Mouse (Mus musculus) gastrocnemius, postnatal 14 days (tissue): Measurements from ENCODE around the gene Dnaja1. TPM values are rescaled to one million over a fixed set of nuclear protein-coding genes. Genes with fewer than 3 reads are reported as not detected.

ENCODE experiments used
- DNase-seq: peaks from one replicate; pipeline ENCODE4 v3.0.0; 2021; ENCODE audit warnings: mixed read lengths
- intact Hi-C: fragments of 180-260 bp; cut with DNase I; formaldehyde crosslinking; loops from one replicate; pipeline ENCODE4 v1.15.1; 2025; ENCODE audit warnings: low total_unique reads
- total RNA-seq, 2 experiments: library from RNA; stranded (reverse); gene quantifications; 2 replicates each; pipeline ENCODE4 v1.2.3; 2021

Dnaja1 gene
- total RNA-seq, 2 experiments from 2014 or later, result 43.2 to 59.6 TPM

GRCm38 (mm10) chr4:40727247-40727646 is 5.3 kb downstream of the Dnaja1 start:
- DNase-seq, result no peak
- intact Hi-C loops, result no loop called here

- intact Hi-C loops, result no loop called here
- DNase-seq, result no peak
Observed at GRCm38 (mm10) chr4:40731262-40731661, 9.3 kb downstream of the Dnaja1 start.

GRCm38 (mm10) chr4:40735351-40735750 is 13.4 kb downstream of the Dnaja1 start:
- no peak for DNase-seq
- intact Hi-C loops, result no loop called here

- intact Hi-C loops, result no loop called here
- no peak for DNase-seq
Observed at GRCm38 (mm10) chr4:40757157-40757779, 35.3 kb downstream of the Dnaja1 start.

- peak; percentile 96 for DNase-seq
- intact Hi-C loops, result no loop called here
Observed at GRCm38 (mm10) chr4:40757780-40758420, 36.0 kb downstream of the Dnaja1 start, which contains the start of gene Smu1. TSS of gene Smu1 (minus strand) at chr4:40757923.

GRCm38 (mm10) chr4:40759876-40760275 is 37.9 kb downstream of the Dnaja1 start:
- no peak for DNase-seq
- intact Hi-C loops, result no loop called here

- intact Hi-C loops, result no loop called here
Observed at GRCm38 (mm10) chr4:40774279-40775259, 52.6 kb downstream of the Dnaja1 start.

GRCm38 (mm10) chr4:40776416-40776815 is 54.5 kb downstream of the Dnaja1 start:
- no peak for DNase-seq
- intact Hi-C loops, result loop anchor here (2.0 kb wide), 1 partner anchor 128 kb away; no protein-coding TSS in a partner anchor

More at GRCm38 (mm10) chr4:40774279-40775259, 52.6 kb downstream of the Dnaja1 start:
- DNase-seq, result peak; percentile 80

- DNase-seq, result no peak
- intact Hi-C loops, result loop anchor here (2.0 kb wide), 1 partner anchor 128 kb away; no protein-coding TSS in a partner anchor
Observed at GRCm38 (mm10) chr4:40777116-40777515, 55.2 kb downstream of the Dnaja1 start.

- intact Hi-C loops, result no loop called here
- DNase-seq, result no peak
Observed at GRCm38 (mm10) chr4:40778656-40779055, 56.7 kb downstream of the Dnaja1 start.

- DNase-seq, result no peak
- intact Hi-C loops, result no loop called here
Observed at GRCm38 (mm10) chr4:40781143-40781542, 59.2 kb downstream of the Dnaja1 start.

GRCm38 (mm10) chr4:40781797-40782495 is 60.0 kb downstream of the Dnaja1 start:
- intact Hi-C loops, result no loop called here
- no peak for DNase-seq

GRCm38 (mm10) chr4:40783049-40783448 is 61.1 kb downstream of the Dnaja1 start:
- intact Hi-C loops, result no loop called here
- no peak for DNase-seq

- DNase-seq, result peak; percentile 53
- intact Hi-C loops, result no loop called here
Observed at GRCm38 (mm10) chr4:40784556-40785169, 62.7 kb downstream of the Dnaja1 start.

GRCm38 (mm10) chr4:40785620-40786166 is 63.7 kb downstream of the Dnaja1 start:
- intact Hi-C loops, result no loop called here
- DNase-seq, result no peak

- no peak for DNase-seq
- intact Hi-C loops, result no loop called here
Observed at GRCm38 (mm10) chr4:40786578-40786977, 64.6 kb downstream of the Dnaja1 start.
